Mouse (Mus musculus): ENCODE data around the gene Pnkp.

Pnkp gene

DNA sequence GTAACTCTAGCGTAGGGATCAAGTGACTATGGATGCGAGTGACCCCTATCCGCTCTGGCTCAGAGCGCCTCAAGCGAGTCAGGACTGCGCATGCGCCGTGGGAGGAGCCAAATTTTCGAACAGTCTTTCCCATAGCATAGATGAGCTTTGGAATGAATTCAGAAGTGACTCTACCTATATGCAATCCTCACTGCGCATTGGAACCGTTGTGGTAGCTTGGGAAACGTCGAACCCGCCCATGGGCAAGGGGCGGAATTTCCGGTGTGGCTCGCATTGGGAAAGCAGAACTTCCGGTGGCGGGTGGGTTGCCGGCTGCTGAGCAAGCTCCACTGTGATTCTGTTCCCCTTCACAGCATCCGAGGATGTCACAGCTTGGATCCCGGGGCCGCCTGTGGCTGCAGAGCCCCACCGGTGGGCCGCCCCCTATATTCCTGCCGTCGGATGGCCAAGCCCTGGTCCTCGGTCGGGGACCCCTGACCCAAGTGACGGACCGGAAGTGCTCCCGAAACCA is at the start of gene Pnkp:
Pnkp (plus strand) TSS at position 98 of the 511 bp plus-strand sequence.
- peak; percentile 90 for DNase-seq

DNA sequence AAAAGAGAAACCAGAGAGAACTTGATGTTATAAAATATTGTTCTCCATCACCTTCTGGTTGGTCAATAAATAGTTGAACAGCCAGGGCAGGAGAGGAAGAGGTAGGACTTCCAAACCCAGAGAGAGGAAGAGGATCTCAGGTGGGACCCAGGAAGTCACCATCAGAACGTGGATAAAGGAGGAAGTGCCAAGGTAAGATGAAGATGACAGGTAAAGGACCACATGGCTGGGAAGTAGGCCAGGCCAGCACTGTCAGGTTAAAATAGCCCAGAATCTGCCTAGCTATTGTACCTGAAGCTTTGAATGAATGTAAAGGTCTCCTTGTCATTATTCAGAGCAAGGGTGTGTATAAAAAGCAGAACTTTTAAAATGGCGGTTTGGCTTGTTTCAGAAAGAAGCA is 48.0 kb upstream of the Pnkp start:
- no peak for DNase-seq

DNA sequence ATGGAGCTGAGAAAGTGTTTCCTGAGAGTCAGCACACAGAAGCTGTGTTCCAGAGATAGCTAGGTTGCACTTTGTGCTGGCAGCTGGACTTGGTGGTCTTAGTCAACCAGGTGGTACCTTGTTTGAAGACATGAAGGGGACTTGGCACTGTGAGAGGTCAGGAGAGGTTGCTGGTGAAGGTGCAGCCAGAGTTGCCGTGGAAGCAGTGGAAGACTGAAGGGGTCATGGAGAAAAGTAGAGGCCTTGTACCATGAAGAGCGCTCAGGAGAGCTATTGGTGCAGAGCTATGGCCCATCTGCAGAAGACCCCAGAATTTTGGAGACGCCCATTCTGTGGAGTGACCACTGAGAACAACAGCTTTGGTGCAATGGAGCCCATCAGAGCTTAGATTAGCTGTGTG is 47.5 kb upstream of the Pnkp start:
- DNase-seq, result no peak

DNA sequence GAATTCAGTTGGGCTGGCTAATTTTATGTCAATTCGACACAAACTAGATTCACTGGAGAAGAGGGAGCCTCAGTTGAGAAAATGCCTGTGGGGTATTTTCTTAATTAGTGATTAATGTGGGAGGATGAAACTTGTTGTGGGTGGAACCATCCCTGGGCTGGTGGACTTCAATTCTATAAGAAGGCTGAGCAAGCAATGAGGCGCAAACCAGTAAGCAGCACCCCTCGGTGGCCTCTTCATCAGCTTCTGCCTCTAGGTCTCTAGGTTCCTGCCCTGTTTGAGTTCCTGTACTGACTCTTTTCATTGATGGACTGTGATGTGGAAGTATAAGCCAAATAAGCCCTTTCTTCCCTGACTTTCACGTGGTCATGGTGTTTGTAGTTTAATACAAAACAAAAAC is 46.6 kb upstream of the Pnkp start:
- no peak for DNase-seq

DNA sequence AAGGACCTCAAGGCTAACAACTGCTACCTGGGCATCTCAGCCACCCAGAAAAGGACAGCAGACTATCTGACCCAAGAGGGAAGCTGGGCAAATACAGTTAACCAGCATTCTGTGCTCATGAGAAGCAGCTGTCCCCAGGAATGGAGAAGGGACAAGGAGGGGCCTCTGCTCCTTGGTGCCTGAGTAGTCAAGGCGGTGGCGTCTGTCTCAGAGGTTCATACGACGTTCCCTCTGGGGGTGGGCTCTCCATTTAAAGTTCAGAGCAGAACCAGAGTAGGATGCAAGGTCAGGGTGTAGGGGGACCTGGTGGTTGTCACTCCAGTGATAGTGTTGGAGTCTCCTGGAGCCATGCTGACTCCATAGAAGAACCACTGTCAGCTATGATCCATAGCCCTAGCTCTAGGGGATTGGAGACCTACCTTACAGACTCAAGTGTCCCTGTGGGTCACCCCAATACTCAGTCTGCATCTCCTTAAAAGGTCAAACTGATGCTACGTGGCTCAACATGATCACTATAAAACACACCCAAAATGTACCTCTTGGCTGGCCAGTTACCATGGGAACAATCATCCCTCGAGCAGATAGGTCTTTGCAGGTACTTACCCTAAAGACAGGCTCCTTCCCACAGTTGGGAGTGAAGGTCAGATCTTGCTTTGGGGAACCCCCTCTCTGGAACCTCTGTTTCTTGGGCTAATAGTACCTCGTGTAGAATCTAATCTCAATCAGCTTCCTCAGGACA is 46.0 kb upstream of the Pnkp start:
- peak; percentile 11 for DNase-seq

DNA sequence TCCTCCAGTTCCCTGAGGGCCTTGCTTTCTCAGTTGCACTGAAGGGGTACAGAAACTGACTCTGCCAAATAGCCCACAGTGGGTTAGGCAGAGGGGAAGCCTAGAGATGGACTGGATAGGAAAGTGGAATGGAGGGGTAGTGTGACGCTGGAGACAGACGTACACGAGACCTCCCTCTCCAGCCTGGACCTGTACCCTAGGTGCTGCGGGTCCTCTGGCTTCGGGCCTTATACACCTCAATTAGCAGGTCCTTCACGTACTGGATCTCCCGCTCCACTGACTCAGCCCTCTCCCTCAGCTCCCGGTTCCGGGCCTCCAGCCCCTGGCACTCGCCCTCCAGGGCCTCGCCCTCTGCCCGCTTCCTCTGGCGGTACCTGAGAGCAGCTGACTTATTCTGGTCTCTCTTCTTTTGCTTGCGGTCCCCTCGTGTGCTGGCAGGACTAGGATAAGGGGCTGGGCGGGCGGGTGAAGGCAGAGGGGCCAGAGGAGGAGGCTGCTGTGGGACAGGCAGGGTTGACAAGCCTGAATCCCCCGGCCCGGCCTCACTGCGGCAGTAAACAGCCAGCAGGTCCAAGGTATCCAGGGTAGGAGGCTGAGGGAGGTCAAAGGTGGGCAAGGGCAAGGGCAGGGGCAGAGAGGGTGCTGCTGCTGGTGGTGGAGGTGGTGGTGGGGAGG is 44.2 kb upstream of the Pnkp start:
- DNase-seq, result peak; percentile 19

DNA sequence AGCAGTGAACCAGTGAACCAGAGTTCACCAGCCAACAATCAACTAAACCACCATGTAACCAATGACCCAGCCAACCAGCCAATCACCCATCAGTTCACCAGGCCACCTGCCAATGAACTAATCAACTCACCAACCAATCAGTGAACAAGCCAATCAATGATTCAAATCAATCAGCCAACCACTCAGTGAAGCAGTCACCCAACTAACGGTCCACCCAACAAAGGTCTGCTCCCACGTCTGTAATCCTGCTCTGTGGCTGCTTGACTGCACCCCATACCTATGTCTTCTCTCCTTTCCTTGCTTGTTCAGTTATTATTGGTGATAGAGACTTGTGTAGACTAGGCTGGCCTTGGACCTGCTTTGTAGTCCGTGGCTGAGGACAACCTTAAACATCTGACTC is 43.0 kb upstream of the Pnkp start:
- no peak for DNase-seq

DNA sequence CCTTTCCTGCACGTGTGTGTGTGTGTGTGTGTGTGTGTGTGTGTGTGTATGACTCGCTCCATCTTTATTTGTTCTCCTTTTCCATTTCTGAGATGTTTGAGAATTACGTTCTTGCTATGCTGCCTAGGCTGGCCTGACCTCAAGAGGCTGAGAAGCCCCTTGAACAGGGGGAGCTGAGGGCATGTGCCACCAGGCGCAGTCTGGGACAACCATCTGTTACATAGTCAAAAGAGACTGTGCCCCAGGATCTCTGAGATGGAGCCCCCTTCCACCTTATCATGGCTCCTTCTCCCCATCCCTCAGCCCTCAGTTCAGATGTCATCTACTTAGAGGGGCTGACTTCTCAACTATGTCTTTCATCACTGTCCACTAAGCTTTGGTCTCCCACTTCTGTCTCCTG is 42.5 kb upstream of the Pnkp start:
- DNase-seq, result peak; percentile 40

DNA sequence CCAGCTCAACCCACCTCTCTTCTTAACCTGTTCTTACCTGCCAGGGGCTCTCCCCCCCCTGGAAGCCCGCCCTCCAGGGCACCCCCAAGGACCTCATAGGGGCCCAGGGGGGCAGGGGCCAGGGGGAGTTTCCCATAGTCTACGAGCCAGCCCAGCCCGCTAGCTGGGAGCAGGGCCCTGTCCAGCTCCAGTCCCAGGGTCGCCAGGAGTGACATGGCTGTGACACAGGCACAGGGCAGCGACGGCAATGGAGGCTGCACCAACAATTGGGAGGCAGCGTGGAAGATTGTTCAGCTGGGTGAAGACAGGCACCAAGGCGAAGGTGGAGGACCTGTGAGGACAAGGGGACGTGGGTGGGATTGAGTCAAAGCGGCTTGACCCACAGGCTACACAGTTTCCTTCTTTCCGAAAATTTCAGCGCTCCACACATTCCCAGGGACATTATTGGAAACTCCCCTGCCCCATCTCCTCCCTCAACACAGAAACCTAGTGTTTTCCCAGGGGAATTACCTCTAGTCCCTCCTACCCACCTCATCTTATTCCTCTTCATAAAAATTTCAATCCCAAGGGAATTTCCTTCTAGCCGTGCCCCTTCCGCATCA is 41.9 kb upstream of the Pnkp start:
- peak; percentile 59 for DNase-seq

DNA sequence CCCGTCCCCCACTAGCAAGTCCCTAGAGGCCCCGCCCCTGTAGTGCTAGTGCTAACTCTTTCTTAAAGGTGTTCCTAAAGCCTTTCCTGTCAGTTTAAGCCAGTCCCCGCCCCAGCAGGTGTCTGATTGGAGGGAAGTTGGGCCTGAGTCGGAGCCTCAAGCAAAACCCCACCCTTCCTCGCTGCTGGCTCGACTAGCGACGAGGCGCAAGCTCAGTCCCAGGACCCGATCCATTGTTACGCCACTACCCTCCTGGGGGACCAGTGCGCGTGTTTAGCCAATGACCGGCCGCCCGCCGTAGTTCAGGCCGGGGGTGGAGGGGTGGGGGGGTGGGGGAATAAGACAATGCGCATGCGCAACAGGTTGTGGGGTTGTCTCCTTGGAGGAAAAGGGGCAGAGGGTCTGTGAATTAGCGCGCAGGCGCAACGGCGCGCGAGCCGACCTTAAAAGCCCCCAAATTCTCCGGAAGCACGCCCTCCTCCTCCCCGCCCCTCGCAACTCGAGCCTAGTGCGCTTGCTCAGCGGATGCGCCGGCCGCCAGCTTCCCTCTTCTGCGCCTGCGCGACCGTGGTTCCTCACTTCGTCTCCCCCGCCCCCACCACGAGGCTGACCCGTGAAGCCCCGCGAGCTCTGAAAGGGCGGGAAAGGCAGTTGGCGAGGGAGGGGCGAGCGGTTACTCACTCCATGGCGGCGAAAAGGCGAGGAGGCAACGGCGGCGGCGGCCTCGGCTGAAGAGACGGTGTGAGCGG is 41.0 kb upstream of the Pnkp start, which contains the start of the genes Nup62 and Il4i1:
Nup62 (plus strand) TSS at position 368 of the 749 bp plus-strand sequence.
Il4i1 (plus strand) TSS at position 667 of the 749 bp plus-strand sequence.
- peak; percentile 97 for DNase-seq

DNA sequence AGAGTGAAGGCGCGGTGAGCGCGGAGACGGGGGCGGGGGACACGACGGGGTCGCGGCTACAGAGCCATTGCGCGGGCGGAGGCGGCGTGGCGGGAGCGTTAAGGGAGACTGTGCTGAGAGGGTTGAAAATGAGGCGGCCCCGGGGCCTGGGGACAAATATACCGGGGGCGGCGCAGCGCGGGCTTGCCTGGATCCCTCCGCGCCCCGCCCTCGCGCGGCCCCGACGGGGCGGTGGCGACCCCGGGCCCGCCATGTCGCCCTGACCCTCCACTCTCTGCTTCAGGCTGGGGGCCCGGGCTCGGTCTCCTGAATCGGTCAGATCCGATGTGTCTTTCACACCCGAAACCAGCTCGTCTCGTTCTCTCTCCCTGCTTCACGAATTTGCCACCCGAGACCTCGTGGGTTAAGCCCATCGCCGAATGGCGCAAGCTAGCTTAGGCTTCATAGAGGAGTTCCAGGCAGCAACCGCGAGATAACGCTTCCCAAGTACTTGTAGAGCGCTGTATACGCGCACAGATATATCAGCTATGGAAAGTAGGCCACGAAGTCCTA is 40.4 kb upstream of the Pnkp start, which contains the start of gene Atf5:
Atf5 (minus strand) TSS at position 189 of the 552 bp plus-strand sequence.
- no peak for DNase-seq

DNA sequence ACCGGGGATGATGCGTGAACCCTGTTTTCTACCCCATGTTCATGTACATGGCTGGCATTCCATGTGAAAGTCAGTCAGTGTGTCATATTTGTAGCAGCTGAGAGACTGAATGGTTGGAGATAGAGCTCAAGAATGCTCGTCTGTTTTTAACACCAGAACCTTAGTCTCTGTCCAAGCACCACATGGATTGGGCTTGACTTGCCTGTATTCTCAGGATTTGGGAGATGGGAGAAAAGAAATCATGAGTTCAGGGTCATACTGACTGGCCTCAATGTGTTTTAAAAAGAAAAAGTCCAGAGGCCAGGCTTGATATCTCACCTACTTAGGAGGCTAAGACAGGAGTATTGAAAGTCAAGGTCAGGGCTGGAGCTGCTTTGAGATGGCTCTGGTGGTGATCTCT is 39.5 kb upstream of the Pnkp start:
- DNase-seq, result no peak

DNA sequence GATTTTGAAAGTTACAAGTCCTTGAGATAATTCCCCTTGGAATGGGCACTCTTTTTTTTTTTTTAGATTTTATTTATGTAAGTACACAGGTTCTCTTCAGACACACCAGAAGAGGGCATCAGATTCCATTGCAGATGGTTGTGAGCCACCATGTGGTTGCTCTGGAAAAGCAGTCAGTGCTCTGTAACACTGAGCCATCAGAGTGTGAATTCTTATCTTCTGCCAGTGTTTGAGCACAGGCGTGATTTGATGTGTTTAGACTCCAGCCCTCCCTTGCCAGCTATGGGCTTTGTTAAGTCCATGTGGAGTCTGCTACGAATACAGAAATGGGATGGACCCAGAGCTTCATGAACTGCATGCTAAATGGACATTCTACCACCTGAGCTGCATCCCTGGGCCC is 38.8 kb upstream of the Pnkp start:
- peak; percentile 37 for DNase-seq

DNA sequence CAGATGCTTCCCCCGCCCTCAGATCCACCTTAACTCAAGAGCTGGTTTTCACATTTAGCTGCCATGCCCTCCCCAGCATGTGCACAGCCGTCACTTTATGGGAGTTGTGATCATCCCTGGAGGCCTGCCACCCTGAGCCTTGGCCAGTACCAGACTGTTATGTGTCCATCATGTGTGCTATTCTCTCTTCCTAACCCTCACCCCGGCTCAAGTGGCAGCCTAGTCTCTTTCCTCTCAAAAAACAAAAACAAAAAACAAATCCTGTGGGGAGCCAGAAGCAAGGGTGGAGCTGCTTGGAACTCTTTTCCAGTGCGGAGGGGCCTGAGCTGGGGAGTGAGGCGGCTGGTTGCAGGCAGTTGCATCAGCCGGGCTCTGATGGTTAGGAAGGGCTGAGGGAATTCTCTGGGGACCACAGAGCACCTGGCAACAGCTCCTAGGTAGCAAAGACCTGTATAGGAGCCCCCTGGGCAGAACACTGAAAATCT is 38.1 kb upstream of the Pnkp start:
- DNase-seq, result peak; percentile 53

DNA sequence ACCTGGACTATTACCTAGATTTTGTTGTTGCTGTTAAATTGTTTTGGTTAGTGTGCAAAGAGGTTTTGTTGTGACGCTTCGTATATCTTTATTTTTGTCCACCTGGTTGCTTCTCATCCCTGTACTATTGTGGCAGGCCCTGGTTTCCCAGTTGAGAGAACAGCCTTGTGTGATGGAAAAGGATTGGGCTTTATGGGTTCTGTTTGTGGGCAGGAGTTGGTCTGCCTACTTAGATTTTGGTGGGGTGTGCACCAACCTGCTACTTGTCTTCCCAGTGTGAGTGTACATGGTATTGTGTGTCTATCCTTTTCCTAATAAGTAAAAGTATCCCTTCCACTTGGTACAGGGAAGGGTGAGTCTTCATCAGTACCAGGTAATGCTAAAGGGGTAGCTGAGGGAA is 37.5 kb upstream of the Pnkp start:
- DNase-seq, result peak; percentile 15

DNA sequence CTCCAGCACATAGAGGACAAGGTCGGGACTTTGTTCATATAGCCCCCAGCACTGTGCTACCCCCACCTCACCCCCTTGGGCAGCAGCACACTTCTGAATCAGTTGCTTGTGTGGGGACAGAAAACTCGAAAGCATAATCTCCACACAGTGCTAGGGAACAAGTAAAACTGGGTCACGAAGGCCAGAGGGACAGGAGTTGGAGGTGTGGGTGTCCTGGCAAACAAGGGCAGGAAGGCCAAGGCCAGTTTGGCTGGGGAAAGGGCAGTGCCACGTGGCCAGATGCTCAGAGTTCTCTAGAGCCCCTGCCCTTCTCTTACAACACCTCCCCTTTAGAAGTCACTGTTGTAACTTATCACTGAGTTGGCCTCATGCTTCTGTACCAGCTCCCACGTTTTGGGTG is 37.1 kb upstream of the Pnkp start:
- peak; percentile 15 for DNase-seq

DNA sequence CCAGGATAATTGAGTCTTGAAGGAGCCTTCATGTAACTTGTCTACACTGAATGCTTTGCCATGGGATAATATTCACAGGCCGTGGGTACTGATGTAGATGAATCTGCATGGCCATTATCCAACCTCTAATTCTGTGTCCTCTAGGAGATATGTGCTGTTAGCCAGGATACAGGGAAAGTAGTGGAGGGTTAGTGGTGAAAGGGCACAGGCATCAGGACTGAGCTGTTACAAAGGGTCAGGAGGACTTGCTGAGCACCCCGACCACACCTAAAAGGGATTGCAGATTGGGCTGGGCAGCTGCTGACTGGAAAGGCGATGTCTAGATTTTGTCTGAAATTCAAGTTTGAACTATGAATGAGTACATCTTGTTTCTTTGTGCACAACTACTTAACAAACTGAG is 36.4 kb upstream of the Pnkp start:
- no peak for DNase-seq

DNA sequence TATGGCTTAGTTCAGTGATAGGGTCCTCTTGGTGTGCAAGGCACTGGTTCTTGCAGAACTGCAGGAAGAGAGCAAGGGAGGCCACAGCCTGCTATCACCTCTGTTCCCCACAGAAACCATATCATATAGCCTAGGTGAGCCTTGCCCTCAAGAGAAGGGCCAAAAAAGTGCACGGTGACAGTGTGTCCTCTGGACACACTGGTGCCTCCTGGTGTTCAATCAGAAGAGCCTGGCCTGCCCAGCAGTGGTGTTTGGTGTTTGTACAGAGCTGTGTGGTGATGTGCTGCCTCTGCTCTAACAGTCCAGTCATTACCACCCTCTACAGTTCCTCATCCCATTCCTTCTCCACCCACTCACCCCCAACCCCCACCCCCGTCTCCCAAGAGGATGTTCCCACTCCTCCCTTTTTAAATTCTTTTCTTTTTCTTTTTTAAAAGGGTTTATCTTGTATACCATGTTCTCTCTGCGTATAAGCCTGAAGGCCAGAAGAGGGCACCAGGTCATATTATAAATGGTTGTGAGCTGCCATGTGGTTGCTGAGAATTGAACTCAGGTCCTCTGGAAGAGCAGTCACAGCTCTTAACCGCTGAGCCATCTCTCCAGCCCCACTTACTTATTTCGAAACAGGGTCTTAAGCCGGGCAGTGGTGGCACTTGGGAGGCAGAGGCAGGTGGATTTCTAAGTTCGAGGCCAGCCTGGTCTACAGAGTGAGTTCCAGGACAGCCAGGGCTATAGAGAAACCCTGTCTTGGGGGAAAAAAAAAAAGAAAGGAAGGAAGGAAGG is 35.1 kb upstream of the Pnkp start:
- DNase-seq, result no peak

DNA sequence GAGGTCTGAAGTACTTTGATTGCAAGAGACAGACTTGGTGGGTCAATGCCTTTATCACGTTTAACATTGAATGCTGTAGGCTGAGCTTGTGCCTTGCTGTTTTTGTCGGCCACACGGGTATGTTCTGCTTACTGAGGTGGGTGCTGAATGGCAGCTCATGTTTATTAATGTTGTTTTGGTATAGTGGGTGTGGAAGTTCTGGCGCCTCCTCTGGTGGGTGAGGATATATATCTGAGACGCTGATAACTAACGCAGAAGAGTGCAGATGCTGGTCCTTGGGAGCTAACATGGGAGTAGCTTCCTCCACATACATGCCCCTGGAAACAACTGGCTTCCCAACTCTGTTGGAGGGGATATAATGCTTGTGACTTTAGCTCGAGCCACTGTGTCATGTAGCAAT is 33.5 kb upstream of the Pnkp start:
- DNase-seq, result peak; percentile 14

DNA sequence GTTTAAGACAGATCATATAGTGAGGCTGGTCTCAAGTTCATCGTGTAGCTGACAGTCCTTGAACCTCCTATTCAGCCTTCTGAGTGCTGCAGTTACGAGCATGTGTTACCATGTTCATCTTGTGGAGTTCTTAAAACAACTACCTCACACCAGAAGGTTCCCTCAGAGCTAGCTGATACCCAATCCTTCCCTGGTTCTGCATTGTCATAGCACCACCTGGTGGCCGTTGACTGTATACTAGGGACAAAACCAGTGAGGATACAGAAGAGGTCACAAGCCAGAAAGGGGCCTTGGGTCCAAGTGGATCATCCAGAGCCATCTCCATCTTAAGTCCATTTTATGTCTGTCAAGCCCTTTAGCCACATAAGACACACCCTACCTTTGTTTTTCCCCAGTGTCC is 32.1 kb upstream of the Pnkp start:
- DNase-seq, result peak; percentile 83

DNA sequence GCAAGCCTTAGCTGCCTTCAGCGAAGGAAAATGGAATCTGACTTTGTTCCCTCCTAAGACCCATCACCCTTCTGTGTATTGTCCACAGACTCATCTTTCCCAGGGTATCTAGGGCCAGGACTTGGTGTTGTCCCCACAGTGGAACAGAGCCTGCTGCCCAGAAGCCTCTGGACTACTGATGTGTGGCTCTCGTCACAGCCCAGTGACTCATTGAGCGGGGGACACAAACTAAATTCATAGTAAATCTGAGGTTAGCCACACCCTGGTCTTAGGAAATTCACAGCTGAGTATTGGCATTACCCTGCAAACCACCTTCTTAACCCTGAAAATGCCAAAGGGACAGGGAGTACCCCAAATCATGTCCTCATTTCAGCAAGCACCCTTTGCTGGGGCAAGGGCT is 30.2 kb upstream of the Pnkp start:
- no peak for DNase-seq

DNA sequence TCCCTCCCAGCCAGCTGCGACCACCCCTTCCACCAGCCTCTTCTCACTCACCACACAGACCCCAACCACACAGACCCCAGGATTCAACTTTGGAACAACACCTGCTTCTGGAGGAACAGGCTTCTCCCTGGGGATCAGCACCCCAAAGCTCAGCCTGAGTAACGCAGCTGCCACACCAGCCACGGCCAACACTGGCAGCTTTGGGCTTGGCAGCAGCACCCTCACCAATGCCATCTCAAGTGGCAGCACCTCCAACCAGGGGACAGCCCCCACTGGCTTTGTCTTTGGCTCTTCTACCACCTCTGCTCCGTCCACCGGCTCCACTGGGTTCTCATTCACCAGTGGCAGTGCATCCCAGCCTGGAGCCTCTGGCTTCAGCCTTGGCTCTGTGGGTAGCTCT is 28.2 kb upstream of the Pnkp start:
- DNase-seq, result no peak
